ENCODE assay signal across 27 mouse cellular contexts in the genomic region with DNA sequence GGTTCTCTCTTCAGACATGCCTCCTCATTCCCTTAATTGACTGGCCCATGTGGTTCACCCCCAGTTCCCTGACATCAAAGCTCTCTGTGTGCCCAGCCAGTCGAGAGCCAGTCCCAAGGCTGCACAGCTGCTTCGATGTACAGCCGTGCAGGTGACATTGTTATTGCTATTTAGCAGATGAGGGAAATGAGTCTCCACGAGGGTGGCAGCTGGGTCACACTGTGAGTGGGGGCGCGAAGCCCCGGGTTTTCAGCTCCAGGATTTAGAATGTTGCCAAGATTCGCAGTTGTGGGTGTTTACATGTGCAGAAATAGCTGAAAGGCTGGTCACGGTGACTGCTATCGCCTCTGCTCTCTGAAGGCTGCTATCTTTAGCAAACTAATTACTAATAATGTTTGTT. TPM values are rescaled to one million over a fixed set of nuclear protein-coding genes. Genes with fewer than 3 reads are reported as not detected.
DNase-seq lines count a peak whose midpoint lies in the region; ATAC-seq lines count a peak whose summit lies in the region.
"Had no signal": no experiment of that assay in that cellular context is flagged by ENCODE, and none has a peak within 500 bp of the region (broad histone marks: within the 10 kb centered on the region; RNA-seq: fewer than 3 reads in every experiment).

No protein-coding gene starts in this region.

- 62% methylated on average over 10 of the region's 10 CpGs for WGBS in hindbrain, embryonic 14.5 days
- WGBS in hindbrain, embryonic 12.5 days, result 71% methylated on average over 10 of the region's 10 CpGs
- 49% methylated on average over 10 of the region's 10 CpGs for WGBS in limb, embryonic 12.5 days
- 78% methylated on average over 10 of the region's 10 CpGs for WGBS in limb, embryonic 10.5 days

- no peak for ATAC-seq in hindbrain, embryonic 14.5 days (ENCODE audit: low FRiP score)
- no peak for ATAC-seq in hindbrain, embryonic 12.5 days (ENCODE audit: low FRiP score)
- ATAC-seq in limb, embryonic 12.5 days (ENCODE audit: insufficient number of reproducible peaks, insufficient read depth, low FRiP score, low TSS enrichment, low read depth), result peak; percentile 50; the same call in 1 of the 2 replicates
- ATAC-seq: intestine, embryonic 15.5 days; liver, embryonic 12.5 days; midbrain, embryonic 15.5 days had no signal

- H3K27ac ChIP-seq in hindbrain, embryonic 14.5 days, result no peak overlapping the region
- no peak overlapping the region for H3K27ac ChIP-seq in hindbrain, embryonic 12.5 days
- no peak overlapping the region for H3K27ac ChIP-seq in limb, embryonic 12.5 days
- H3K27ac ChIP-seq in limb, embryonic 10.5 days, result no peak overlapping the region
- H3K27ac ChIP-seq: embryonic facial prominence, embryonic 12.5 days; forebrain, embryonic 12.5 days; hindbrain, embryonic 10.5 days; intestine, embryonic 15.5 days; layer of hippocampus, adult 2 months; liver, embryonic 12.5 days; midbrain, embryonic 15.5 days had no signal

- no peaks in the 10 kb centered on the region for H3K9me3 ChIP-seq in hindbrain, embryonic 14.5 days (ENCODE audit: control insufficient read depth, low read length)
- no peaks in the 10 kb centered on the region for H3K9me3 ChIP-seq in hindbrain, embryonic 12.5 days (replicated peaks)
- H3K9me3 ChIP-seq in limb, embryonic 12.5 days, result no peaks in the 10 kb centered on the region
- no peaks in the 10 kb centered on the region for H3K9me3 ChIP-seq in limb, embryonic 10.5 days (replicated peaks)
- H3K9me3 ChIP-seq: embryonic facial prominence, embryonic 12.5 days; forebrain, embryonic 12.5 days; heart, embryonic 12.5 days; hindbrain, embryonic 10.5 days; intestine, embryonic 15.5 days; liver, embryonic 12.5 days; midbrain, embryonic 15.5 days had no signal

- peak; percentile 25 for DNase-seq in hindbrain, embryonic 14.5 days (ENCODE audit: low spot score)
- DNase-seq in limb, embryonic 10.5 days (ENCODE audit: low spot score), result no peak
- DNase-seq in right cerebral cortex, postnatal 25 days, result peak; percentile 38
- DNase-seq in right cerebral cortex, postnatal 4 days, result no peak
- DNase-seq in lung, postnatal 36 days, result no peak
- DNase-seq: cerebellum, adult 18-20 months; cerebellum, postnatal 14 days; gastrocnemius, postnatal 25 days; heart, adult 18-20 months; heart, postnatal 10 days; kidney, adult 8-10 months; kidney, postnatal 14 days; left cerebral cortex, postnatal 4 days; lung, adult 18-20 months; lung, postnatal 10 days; thymus, adult 2 months had no signal

- H3K27me3 ChIP-seq in hindbrain, embryonic 14.5 days (ENCODE audit: control insufficient read depth, insufficient read depth, low read length), result no peaks in the 10 kb centered on the region
- H3K27me3 ChIP-seq in hindbrain, embryonic 12.5 days, result no peaks in the 10 kb centered on the region
- no peaks in the 10 kb centered on the region for H3K27me3 ChIP-seq in limb, embryonic 12.5 days
- no peaks in the 10 kb centered on the region for H3K27me3 ChIP-seq in limb, embryonic 10.5 days (ENCODE audit: low read depth, poor library complexity, severe bottlenecking)
- H3K27me3 ChIP-seq: embryonic facial prominence, embryonic 12.5 days; forebrain, embryonic 12.5 days; heart, embryonic 12.5 days; intestine, embryonic 15.5 days; liver, embryonic 12.5 days; midbrain, embryonic 15.5 days had no signal

- H3K4me2 ChIP-seq in hindbrain, embryonic 14.5 days (replicated peaks), result no peak overlapping the region
- no peak overlapping the region for H3K4me2 ChIP-seq in hindbrain, embryonic 12.5 days (replicated peaks)
- no peak overlapping the region for H3K4me2 ChIP-seq in limb, embryonic 12.5 days
- H3K4me2 ChIP-seq: embryonic facial prominence, embryonic 12.5 days; forebrain, embryonic 12.5 days; heart, embryonic 12.5 days; intestine, embryonic 15.5 days; liver, embryonic 12.5 days; midbrain, embryonic 15.5 days had no signal

- no peaks in the 10 kb centered on the region for H3K4me1 ChIP-seq in hindbrain, embryonic 14.5 days (replicated peaks; ENCODE audit: control insufficient read depth, insufficient read depth, low read length)
- no peaks in the 10 kb centered on the region for H3K4me1 ChIP-seq in hindbrain, embryonic 12.5 days
- 0 out of 2 replicates have a peak, but pooled peaks cover 6% of the 10 kb centered on the region for H3K4me1 ChIP-seq in limb, embryonic 12.5 days (replicated peaks)
- peaks cover 7% of the 10 kb centered on the region for H3K4me1 ChIP-seq in limb, embryonic 10.5 days
- H3K4me1 ChIP-seq: embryonic facial prominence, embryonic 12.5 days; forebrain, embryonic 12.5 days; heart, embryonic 12.5 days; intestine, embryonic 15.5 days; liver, embryonic 12.5 days; midbrain, embryonic 15.5 days had no signal

- H3K4me3 ChIP-seq in hindbrain, embryonic 14.5 days (replicated peaks; ENCODE audit: low read length), result no peak overlapping the region
- H3K4me3 ChIP-seq in hindbrain, embryonic 12.5 days, result no peak overlapping the region
- H3K4me3 ChIP-seq in limb, embryonic 12.5 days (replicated peaks), result no peak overlapping the region
- no peak overlapping the region for H3K4me3 ChIP-seq in limb, embryonic 10.5 days
- H3K4me3 ChIP-seq: embryonic facial prominence, embryonic 12.5 days; erythroblast, embryonic 14.5 days; forebrain, embryonic 12.5 days; heart, embryonic 12.5 days; hindbrain, embryonic 10.5 days; intestine, embryonic 15.5 days; layer of hippocampus, adult 2 months; liver, embryonic 12.5 days; midbrain, embryonic 15.5 days had no signal

- H3K9ac ChIP-seq in hindbrain, embryonic 14.5 days, result no peak overlapping the region
- H3K9ac ChIP-seq in hindbrain, embryonic 12.5 days, result no peak overlapping the region
- no peak overlapping the region for H3K9ac ChIP-seq in limb, embryonic 12.5 days (replicated peaks)
- H3K9ac ChIP-seq: embryonic facial prominence, embryonic 12.5 days; forebrain, embryonic 12.5 days; heart, embryonic 12.5 days; intestine, embryonic 15.5 days; liver, embryonic 12.5 days; midbrain, embryonic 15.5 days had no signal

- H3K36me3 ChIP-seq in hindbrain, embryonic 14.5 days (replicated peaks; ENCODE audit: control insufficient read depth, insufficient read depth), result no peaks in the 10 kb centered on the region
- H3K36me3 ChIP-seq in hindbrain, embryonic 12.5 days, result no peaks in the 10 kb centered on the region
- no peaks in the 10 kb centered on the region for H3K36me3 ChIP-seq in limb, embryonic 12.5 days
- H3K36me3 ChIP-seq in limb, embryonic 10.5 days, result no peaks in the 10 kb centered on the region
- H3K36me3 ChIP-seq: embryonic facial prominence, embryonic 12.5 days; forebrain, embryonic 12.5 days; heart, embryonic 12.5 days; hindbrain, embryonic 10.5 days; intestine, embryonic 15.5 days; liver, embryonic 12.5 days; midbrain, embryonic 15.5 days had no signal

RNA-seq across cellular contexts. Expression of a gene that starts 27.8 kb away (rescaled TPM):
- polyA plus RNA-seq in hindbrain, embryonic 14.5 days (2014; fragmentation: Nextera tagmentation; extraction: Ambion mirVana), result 2.8 and 3.3 TPM in 2 replicates
- polyA plus RNA-seq in hindbrain, embryonic 12.5 days (2016; fragmentation: Nextera tagmentation; extraction: Ambion mirVana), result 1.2 and 1.3 TPM in 2 replicates
- polyA plus RNA-seq in limb, embryonic 12.5 days (2016; fragmentation: Nextera tagmentation; extraction: Ambion mirVana), result 0.50 and 0.55 TPM in 2 replicates
- 0.33 and 0.53 TPM in 2 replicates for polyA plus RNA-seq in limb, embryonic 10.5 days (2016; fragmentation: Nextera tagmentation; extraction: Ambion mirVana)
- polyA plus RNA-seq: erythroblast, embryonic 14.5 days had no signal

Comparison
In these comparisons a context has a peak if more than half of its experiments do, and no peak if none do; other contexts are left out.
1. DNase-seq: peak in hindbrain, embryonic 14.5 days (single experiment) and right cerebral cortex, postnatal 25 days (single experiment); none in limb, embryonic 10.5 days (single experiment), right cerebral cortex, postnatal 4 days (single experiment) and lung, postnatal 36 days (single experiment).